Mouse (Mus musculus) left cerebral cortex, adult 2 months (tissue): ENCODE measurements at regions not wholly inside any gene's neighbourhood (a gene's known extent, or its start where the extent isn't known, plus 50 kb on each side); places are given as distances from the start of the nearest gene placed in this dataset.

Source experiments
- DNase-seq, 2 experiments: peaks; one replicate each; pipeline ENCODE4 v3.0.0; 2021 to 2022; ENCODE audit warnings: low spot score in 2 of 2, mixed read lengths in 1 of 2; ENCODE audit errors: extremely low spot score in 1 of 2
- H3K27ac ChIP-seq: fragments of 200-600 bp; 2 replicates; pipeline ENCODE4 v1.8.1; 2022
- H3K4me3 ChIP-seq: fragments of 200-600 bp; 2 replicates; pipeline ENCODE4 v1.8.1; 2022
- CTCF ChIP-seq: fragments of 200-600 bp; IDR thresholded peaks from 2 replicates; pipeline ENCODE4 v1.8.1; 2022; ENCODE audit warnings: antibody characterized with exemption, mild to moderate bottlenecking, moderate library complexity
- intact Hi-C: fragments of 180-260 bp; cut with DNase I; formaldehyde crosslinking; loops from one replicate; pipeline ENCODE4 v1.15.1; 2025

DNA sequence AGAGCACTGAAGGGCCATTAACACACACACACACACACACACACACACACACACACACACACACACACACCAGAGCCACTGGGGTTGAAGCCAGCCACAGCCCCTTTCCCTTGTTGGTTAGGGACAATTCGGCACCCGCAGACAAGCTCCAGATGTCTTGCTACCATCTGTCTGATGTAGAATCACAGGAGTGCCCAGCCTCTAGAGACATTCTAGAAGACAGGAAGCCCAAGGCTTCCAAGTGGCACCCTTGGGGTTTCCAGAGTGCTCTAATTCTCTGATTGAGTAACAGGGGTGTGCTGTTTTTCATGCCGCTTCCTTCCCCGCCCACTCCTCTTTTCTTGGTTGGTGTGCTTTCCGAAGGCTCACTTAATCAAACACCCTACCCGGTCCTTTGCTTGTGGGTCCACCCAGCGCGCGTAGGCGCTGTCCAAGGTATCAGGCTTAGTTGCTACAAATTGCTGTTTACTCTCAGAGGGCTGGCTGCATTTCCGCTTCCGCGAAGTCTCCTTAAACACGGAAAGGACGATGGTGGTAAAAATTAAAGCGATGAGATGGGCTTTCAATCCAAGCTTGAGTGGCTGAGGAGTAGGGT, 59.5 kb upstream of the Zbtb18 start:
- intact Hi-C loops, result loop anchor here (1.0 to 5.0 kb wide), 2 partner anchors 35 to 45 kb away; no protein-coding TSS in a partner anchor
- no peak overlapping the region for H3K27ac ChIP-seq
- no peak for DNase-seq
- no peak for TF ChIP-seq CTCF
- H3K4me3 ChIP-seq, result no peak overlapping the region

DNA sequence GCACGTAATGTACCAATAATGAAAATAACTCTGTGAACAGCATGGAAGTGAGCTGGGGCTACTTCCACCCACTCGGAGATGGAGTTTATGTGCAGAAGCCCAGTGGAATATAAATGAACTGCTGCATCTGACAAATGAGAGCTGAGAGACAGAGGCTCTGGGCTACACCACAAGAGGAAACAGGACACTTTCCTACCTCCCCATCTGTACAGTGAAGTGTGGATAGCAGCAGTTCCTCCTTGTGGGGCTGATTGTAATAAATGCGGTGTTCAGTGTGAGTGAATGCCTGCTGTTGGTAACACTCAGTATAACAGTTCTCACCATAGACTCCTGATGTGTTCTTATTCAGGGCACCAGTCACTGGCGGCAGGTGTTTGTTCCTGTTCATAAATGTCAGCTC, 60.0 kb upstream of the Zbtb18 start:
- H3K27ac ChIP-seq, result no peak overlapping the region
- TF ChIP-seq CTCF, result peak; percentile 31
- peak in 1 of 2 experiments; percentile 11 for DNase-seq
- H3K4me3 ChIP-seq, result no peak overlapping the region
- intact Hi-C loops, result loop anchor here (1.0 to 5.0 kb wide), 2 partner anchors 35 to 45 kb away; no protein-coding TSS in a partner anchor

GRCm38 (mm10) chr1:177378112-177378511, 64.0 kb upstream of the Zbtb18 start:
- DNase-seq, result no peak
- intact Hi-C loops, result no loop called here
- no peak overlapping the region for H3K4me3 ChIP-seq
- TF ChIP-seq CTCF, result no peak
- H3K27ac ChIP-seq, result peak overlapping the region; percentile 61

GRCm38 (mm10) chr1:177373226-177373825, 68.8 kb upstream of the Zbtb18 start:
- intact Hi-C loops, result no loop called here
- no peak for TF ChIP-seq CTCF
- Histone ChIP-seq H3K4me3 (no peak overlapping the region), H3K27ac (no peak overlapping the region)
- DNase-seq, result no peak

GRCm38 (mm10) chr1:177372066-177372465, 70.1 kb upstream of the Zbtb18 start:
- no peak overlapping the region for H3K27ac ChIP-seq
- no peak for TF ChIP-seq CTCF
- intact Hi-C loops, result no loop called here
- DNase-seq, result no peak
- no peak overlapping the region for H3K4me3 ChIP-seq

DNA sequence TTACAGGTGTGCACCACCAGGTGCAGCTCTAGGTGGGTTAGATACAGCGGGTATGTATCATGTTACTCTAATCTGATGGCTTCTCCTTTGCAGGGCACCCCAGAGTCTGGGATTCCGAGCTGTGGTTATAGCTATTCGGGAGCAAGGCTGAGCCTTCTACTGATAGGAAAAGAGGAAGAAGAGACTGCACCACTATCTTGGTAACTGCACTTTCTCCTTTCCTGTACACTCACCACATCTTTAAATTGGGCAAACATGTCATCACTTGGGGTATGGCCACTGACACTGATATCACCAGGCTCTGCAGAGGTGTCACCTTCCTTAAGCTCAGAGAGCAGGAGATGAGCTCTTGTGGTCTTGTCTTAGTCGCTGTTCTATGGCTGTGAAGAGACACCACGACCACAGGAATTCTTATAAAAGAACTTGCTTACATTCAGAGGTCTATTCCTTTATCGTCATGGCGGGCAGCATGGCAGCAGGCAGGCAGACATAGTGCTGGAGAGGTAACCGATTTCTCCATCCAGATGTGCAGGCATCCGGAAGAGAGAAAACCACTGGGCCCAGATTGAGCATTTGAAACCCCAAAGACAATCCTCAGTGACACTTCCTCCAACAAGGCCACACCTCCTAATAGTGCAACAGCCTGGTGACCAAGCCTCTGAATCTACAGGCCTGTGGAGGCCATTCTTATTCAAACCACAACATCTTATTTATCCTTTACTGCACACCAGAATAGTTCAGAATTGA, 74.1 kb upstream of the Zbtb18 start:
- no peak overlapping the region for H3K27ac ChIP-seq
- H3K4me3 ChIP-seq, result no peak overlapping the region
- TF ChIP-seq CTCF, result no peak
- intact Hi-C loops, result no loop called here
- DNase-seq, result no peak

DNA sequence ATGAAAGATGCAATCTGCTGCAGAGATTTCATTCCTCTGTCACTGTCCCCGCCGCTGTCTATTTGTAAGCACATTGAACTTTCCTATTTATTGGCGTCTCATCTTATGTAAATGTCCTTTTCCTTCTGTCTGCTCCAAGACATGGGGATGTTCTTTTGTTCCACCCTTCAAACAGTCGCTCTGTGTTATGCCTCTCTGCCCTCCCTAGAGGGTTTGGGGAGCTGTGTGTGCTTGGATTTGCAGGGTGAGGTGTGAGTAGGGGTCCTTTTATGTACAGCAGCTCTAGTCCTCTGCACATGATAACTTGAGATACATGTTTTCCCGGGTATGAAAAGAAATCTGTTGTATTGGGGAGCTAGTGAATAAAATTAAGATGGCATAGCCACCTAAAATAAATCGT, 75.2 kb upstream of the Zbtb18 start:
- Histone ChIP-seq H3K27ac (no peak overlapping the region), H3K4me3 (no peak overlapping the region)
- intact Hi-C loops, result no loop called here
- no peak for TF ChIP-seq CTCF
- DNase-seq, result no peak

DNA sequence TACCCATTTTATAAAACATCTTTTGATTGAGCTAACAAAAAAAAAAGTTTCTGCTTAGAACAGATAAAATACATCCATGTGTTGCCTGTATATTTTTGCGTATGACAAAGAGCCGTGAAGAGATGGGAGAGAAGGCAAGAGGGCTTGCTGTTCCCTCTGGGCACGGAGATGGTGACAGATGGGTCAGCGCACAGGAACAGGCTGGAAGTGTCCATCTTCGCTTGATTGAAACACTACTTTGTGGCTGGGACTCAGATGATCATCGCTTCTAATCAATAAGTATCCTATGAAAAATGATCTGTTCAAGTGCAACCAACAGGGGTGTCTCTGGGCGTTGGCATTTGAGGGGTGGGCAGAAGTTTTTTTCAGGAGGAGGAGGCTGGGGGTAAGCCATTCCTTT, 75.7 kb upstream of the Zbtb18 start:
- intact Hi-C loops, result no loop called here
- no peak for TF ChIP-seq CTCF

DNA sequence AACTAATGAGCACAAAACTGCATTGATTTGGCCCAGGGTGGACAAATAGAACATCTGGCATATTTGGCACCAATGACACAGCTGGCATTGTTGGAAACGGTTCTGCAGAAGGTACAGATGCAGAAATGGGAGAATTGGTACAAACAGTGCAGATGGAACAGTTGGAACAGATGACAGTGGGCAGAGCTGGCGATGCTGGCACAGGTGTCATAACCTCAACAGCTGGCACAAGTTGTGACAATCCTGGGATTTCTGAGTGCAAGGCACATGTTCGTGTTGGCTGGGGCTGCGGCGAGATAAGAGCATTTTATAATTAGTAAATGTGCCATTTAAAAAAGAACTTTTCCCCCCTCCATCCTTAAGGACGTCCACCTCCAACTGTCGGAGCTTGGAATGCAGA, 77.8 kb upstream of the Zbtb18 start:
- H3K4me3 ChIP-seq, result no peak overlapping the region
- H3K27ac ChIP-seq, result no peak overlapping the region
- DNase-seq, result no peak
- no peak for TF ChIP-seq CTCF
- intact Hi-C loops, result loop anchor here (5.0 kb wide), 1 partner anchor 57 kb away; no protein-coding TSS in a partner anchor

More for the DNA sequence above, 75.7 kb upstream of the Zbtb18 start:
- no peak for DNase-seq
- Histone ChIP-seq H3K27ac (no peak overlapping the region), H3K4me3 (no peak overlapping the region)

- TF ChIP-seq CTCF, result no peak
- Histone ChIP-seq H3K4me3 (no peak overlapping the region), H3K27ac (no peak overlapping the region)
- no peak for DNase-seq
- intact Hi-C loops, result loop anchor here (2.0 to 5.0 kb wide), 2 partner anchors 14 to 55 kb away; no protein-coding TSS in a partner anchor
These were observed 79.8 kb upstream of the Zbtb18 start for GRCm38 (mm10) chr1:177362398-177362797.

DNA sequence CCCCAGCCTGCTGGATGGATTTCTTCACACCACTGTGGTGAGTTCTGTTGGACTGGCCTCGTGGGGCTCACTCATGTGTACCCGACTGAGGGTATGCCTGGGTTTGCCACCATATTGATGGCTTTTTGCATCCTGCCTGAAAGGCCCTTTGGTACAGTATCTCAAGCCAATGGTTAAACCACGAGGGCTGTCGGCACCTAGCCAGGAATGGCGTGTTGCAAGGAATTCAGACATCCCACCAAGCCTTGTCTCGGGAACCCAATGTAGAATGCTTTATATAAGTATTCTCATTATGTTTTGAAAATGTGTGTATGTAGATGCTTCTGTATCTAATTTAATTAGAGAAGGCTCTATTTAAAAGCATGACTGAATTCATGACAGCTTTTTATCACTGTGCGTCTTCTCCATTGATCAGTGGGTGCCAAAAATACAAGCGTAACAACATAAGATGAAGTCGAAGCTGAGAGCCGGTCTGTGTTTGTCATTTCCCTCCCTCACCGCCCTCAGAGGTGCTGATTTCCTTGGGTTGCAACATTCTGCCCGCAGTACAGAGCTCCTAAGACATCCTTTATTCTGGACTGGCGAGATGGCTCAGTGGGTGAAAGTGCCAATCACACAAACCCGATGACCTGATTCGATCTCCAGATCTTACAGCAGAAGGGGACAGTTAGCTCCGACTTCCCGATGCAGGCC, 90.5 kb upstream of the Akt3 start:
- DNase-seq, result no peak
- TF ChIP-seq CTCF, result no peak

DNA sequence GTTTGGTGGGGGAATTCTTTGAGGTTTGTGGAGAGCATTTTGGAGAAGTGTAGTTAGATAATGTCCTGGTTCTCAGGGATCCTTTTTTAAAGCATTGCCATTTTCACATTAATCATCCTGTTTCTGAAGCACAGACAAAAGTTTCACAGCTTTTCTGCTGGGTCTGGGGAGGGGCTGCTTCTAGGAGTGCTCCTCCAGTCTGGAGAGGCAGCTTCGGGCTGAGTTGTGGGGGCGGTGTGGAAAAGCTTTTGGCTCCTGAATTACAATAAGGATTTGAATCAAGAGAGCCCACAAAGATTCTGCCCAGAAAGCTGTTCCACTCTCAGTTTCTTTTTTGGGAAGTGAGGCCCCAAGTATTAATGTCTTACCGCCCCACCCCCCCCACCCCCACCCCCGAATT, 89.2 kb upstream of the Akt3 start:
- TF ChIP-seq CTCF, result no peak
- Histone ChIP-seq H3K27ac (no peak overlapping the region; the same call in 1 of the 2 replicates), H3K4me3 (no peak overlapping the region)
- peak; percentile 63 to 68 for DNase-seq
- intact Hi-C loops, result loop anchor here (1.0 to 5.0 kb wide), 3 partner anchors 35 to 90 kb away; no protein-coding TSS in a partner anchor

More for the DNA sequence above, 90.5 kb upstream of the Akt3 start:
- intact Hi-C loops, result loop anchor here (2.0 to 5.0 kb wide), 3 partner anchors 14 to 80 kb away; no protein-coding TSS in a partner anchor
- H3K27ac ChIP-seq, result peak overlapping the region; percentile 33
- H3K4me3 ChIP-seq, result no peak overlapping the region
